Mouse (Mus musculus): ENCODE measurements around the gene Gm49486. TPM values are rescaled to one million over a fixed set of nuclear protein-coding genes. Genes with fewer than 3 reads are reported as not detected.

Gene Gm49486
- total RNA-seq, 2 experiments from 2014 or later: 1.0 TPM

- DNase-seq (ENCODE audit: extremely low spot score in 1 of 2, low spot score in 2 of 2): no peak
- Histone ChIP-seq H3K4me3 (no peak overlapping the region), H3K27ac (no peak overlapping the region)
- TF ChIP-seq CTCF (IDR thresholded peaks at IDR 0.05): peak; percentile 23
- intact Hi-C loops (cut with DNase I): no loop called here
Measured at GRCm38 (mm10) chr15:79303725-79304124, 74.5 kb downstream of the Gm49486 start.

DNA sequence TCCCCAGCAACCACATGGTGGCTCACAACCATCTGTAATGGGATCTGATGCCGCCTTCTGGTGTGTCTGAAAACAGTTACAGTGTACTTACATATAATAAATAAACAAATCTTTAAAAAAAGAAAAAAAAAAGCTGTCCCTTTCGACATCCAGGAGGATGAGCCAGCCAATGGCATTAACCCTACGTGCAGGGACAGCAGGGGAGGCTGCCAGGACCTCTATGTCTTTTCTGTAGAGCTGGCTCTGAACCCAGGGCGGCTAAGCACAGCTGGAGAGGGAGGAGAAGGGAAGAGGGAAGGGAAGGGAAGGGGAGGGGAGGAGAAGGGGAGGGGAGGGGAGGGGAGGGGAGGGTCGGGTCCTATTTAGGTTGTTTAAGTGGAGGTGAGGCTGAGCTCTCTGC, 75.6 kb downstream of the Gm49486 start:
- Histone ChIP-seq H3K27ac (no peak overlapping the region), H3K4me3 (no peak overlapping the region)
- no peak for DNase-seq (ENCODE audit: extremely low spot score in 1 of 2, low spot score in 2 of 2)
- no peak for TF ChIP-seq CTCF (IDR thresholded peaks at IDR 0.05)
- intact Hi-C loops (cut with DNase I): no loop called here

DNA sequence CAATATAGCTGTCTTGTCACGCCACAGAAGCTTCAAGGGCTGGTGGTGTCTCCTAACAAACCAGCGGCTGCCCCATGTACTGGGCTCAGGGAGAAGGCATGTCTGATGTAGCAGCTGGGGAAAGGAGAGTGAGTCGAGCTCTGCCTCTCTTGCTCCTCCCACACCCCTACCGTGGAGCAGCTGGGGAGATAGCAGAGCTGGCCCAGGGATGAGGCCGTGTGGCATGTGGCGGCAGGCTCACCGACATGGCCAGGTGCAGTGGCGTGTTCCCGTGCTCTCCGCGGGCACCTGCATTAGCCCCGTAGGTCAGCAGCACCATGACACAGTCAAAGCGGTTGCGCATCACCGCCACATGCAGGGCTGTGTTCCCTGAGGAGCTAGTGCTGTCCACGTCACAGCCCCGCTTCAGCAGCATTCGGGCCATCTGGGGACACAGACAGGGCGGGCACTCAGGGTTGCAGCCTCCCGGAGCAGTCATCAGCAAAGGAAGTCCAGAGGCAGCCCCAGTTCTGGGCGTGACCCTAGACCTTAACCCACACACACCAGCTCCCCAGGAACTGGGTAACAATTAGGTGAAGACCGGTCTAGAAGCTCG, 76.9 kb downstream of the Gm49486 start:
- Histone ChIP-seq H3K4me3 (no peak overlapping the region), H3K27ac (no peak overlapping the region)
- no peak for DNase-seq (ENCODE audit: extremely low spot score in 1 of 2, low spot score in 2 of 2)
- no peak for TF ChIP-seq CTCF (IDR thresholded peaks at IDR 0.05)
- intact Hi-C loops (cut with DNase I): no loop called here

Other genes with a start within 250 kb of the Gm49486 start
- gene H1f0, start 200.9 kb upstream of the Gm49486 start, total RNA-seq (2021): 10 to 100 TPM; 80.4 to 81.1 TPM
- under 1 TPM in 1 of 2 experiments, not detected in 1; 0.84 TPM for gene Galr3, start 187.5 kb upstream of the Gm49486 start, total RNA-seq (2021)
- 10 to 100 TPM; 19.7 to 19.8 TPM for gene Ankrd54, start 166.5 kb upstream of the Gm49486 start, total RNA-seq (2021)
- 10 to 100 TPM; 62.5 to 66.6 TPM for gene Eif3l, start 154.2 kb upstream of the Gm49486 start, total RNA-seq (2021)
- 10 to 100 TPM; 22.8 to 23.2 TPM for gene Micall1, start 120.5 kb upstream of the Gm49486 start, total RNA-seq (2021)
- 100 to 1,000 TPM; 100 to 103 TPM for gene Polr2f, start 88.4 kb upstream of the Gm49486 start, total RNA-seq (2021)
- gene 1700088E04Rik, start 88.1 kb upstream of the Gm49486 start, total RNA-seq (2021): 10 to 100 TPM; 12.0 to 12.9 TPM
- gene Sox10, start 64.2 kb upstream of the Gm49486 start, total RNA-seq (2021): 10 to 100 TPM; 17.1 to 18.7 TPM
- gene Pick1, start 218 bp upstream of the Gm49486 start, total RNA-seq (2021): 10 to 100 TPM; 55.7 to 57.8 TPM
- gene Slc16a8, start 25.4 kb downstream of the Gm49486 start, total RNA-seq (2021): under 1 TPM in 1 of 2 experiments, not detected in 1; 0.25 TPM
- 1 to 10 TPM; 5.9 to 6.4 TPM for gene Baiap2l2, start 56.1 kb downstream of the Gm49486 start, total RNA-seq (2021)
- 10 to 100 TPM; 21.3 to 22.6 TPM for gene Pla2g6, start 99.0 kb downstream of the Gm49486 start, total RNA-seq (2021)
- gene Maff, start 117.2 kb downstream of the Gm49486 start, total RNA-seq (2021): 1 to 10 TPM; 1.6 to 3.2 TPM
- gene Tmem184b, start 174.2 kb downstream of the Gm49486 start, total RNA-seq (2021): 10 to 100 TPM; 73.7 to 82.2 TPM
- 100 to 1,000 TPM; 153 to 159 TPM for gene Csnk1e, start 226.2 kb downstream of the Gm49486 start, total RNA-seq (2021)

All from left cerebral cortex, adult 2 months (tissue).